Mouse (Mus musculus) liver, adult 2 months (tissue): ENCODE data around the gene Ifitm2. TPM values are rescaled to one million over a fixed set of nuclear protein-coding genes. Genes with fewer than 3 reads are reported as not detected.
A peak's percentile ranks its signal among the peaks of the same experiment; 100 is the strongest.

Source experiments
- DNase-seq: peaks from one replicate; pipeline ENCODE4 v3.0.0-alpha.2; 2011; ENCODE audit warnings: low read depth, low spot score; ENCODE audit errors: extremely low read depth
- H3K27ac ChIP-seq: fragments of 200-500 bp; replicated peaks from 2 replicates; pipeline ENCODE4 v1.5.1; 2012; ENCODE audit warnings: low read depth, mild to moderate bottlenecking, control low read depth, inconsistent platforms, low read length; ENCODE audit not compliant: insufficient read depth
- H3K27me3 ChIP-seq: fragments of 200-500 bp; 2 replicates; pipeline ENCODE4 v1.6.1; 2012; ENCODE audit warnings: mild to moderate bottlenecking, moderate library complexity, low read length, inconsistent platforms; ENCODE audit not compliant: control insufficient read depth, insufficient read depth
- H3K36me3 ChIP-seq: fragments of 200-500 bp; 2 replicates; pipeline ENCODE4 v1.6.1; 2012; ENCODE audit warnings: low read length, inconsistent platforms; ENCODE audit not compliant: control insufficient read depth, insufficient read depth
- H3K4me1 ChIP-seq: fragments of 200-500 bp; 2 replicates; pipeline ENCODE4 v1.6.1; 2011; ENCODE audit warnings: low read length; ENCODE audit not compliant: control insufficient read depth, insufficient read depth
- H3K4me3 ChIP-seq: fragments of 200-500 bp; 2 replicates; pipeline ENCODE4 v1.5.1; 2011; ENCODE audit warnings: low read depth, mild to moderate bottlenecking, control low read depth, low read length, moderate library complexity; ENCODE audit not compliant: insufficient read depth
- H3K79me2 ChIP-seq: fragments of 200-500 bp; 2 replicates; pipeline ENCODE4 v1.6.1; 2012; ENCODE audit warnings: inconsistent platforms, mild to moderate bottlenecking, low read length, moderate library complexity; ENCODE audit not compliant: control insufficient read depth, insufficient read depth
- H3K9ac ChIP-seq: fragments of 200-500 bp; 2 replicates; pipeline ENCODE4 v1.6.1; 2012; ENCODE audit warnings: low read depth, mild to moderate bottlenecking, control low read depth, inconsistent platforms, low read length
- CTCF ChIP-seq: fragments of 200-500 bp; IDR thresholded peaks from 2 replicates; pipeline ENCODE4 v1.5.1; 2011; ENCODE audit warnings: low read depth, low read length, control low read depth
- POLR2A ChIP-seq: fragments of 200-500 bp; IDR thresholded peaks from 2 replicates; pipeline ENCODE4 v1.6.1; 2011; ENCODE audit warnings: low read length, control low read depth; ENCODE audit not compliant: insufficient read depth; ENCODE audit errors: extremely low read depth
- WGBS: fragments of 180-500 bp; shearing (Covaris S2); methylation state at CpG from one replicate; pipeline ENCODE4 v1.1.7; 2018; 5-methylcytosine and 5-hydroxymethylcytosine counted together
- polyA plus RNA-seq: library from polyadenylated mRNA; depleted of rRNA; stranded (reverse); fragments of >200 nt; gene quantifications from 2 replicates; pipeline ENCODE4 v1.2.3, GENCODE M21; 2012
- total RNA-seq: library from RNA; depleted of rRNA; stranded (reverse); fragments of >200 nt; gene quantifications from 2 replicates; pipeline ENCODE4 v1.2.3, GENCODE M21; 2014

Gene Ifitm2
- total and polyA plus RNA-seq, 2 experiments = 270 to 1,028 TPM

GRCm38 (mm10) chr7:140991117-140991689 is 35.4 kb upstream of the Ifitm2 start:
- Histone ChIP-seq H3K9ac (no peak overlapping the region), H3K79me2 (no peaks in the 10 kb centered on the region), H3K27me3 (no peaks in the 10 kb centered on the region), H3K4me1 (peaks cover 2% of the 10 kb centered on the region; the same call in 1 of the 2 replicates), H3K4me3 (no peak overlapping the region), H3K27ac (no peak overlapping the region), H3K36me3 (no peaks in the 10 kb centered on the region)
- TF ChIP-seq CTCF (peak; percentile 31; the same call in 1 of the 2 replicates), POLR2A (no peak)
- DNase-seq = no peak
- WGBS = 86% methylated on average over 14 of the region's 14 CpGs

DNA sequence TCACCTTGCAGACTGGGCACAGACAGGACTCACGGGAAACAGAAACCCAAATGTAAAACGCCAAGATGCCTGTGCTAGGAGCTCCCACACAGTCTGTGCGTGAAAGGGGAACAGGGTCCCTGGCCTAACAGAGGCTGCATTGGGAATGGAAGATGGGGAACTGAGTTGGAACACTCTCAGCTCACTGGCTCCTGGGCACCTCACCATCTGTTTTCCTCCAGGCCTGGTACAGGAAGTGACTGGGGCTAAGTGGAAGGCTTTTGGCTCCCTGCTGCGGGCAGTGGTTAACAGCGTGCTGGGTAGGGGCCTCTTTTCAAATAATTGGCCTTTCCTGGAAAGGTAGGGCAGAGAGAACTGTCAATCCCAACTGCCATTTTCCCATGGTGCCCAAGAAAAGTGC is 34.8 kb upstream of the Ifitm2 start:
- WGBS = 85% methylated on average over 5 of the region's 5 CpGs
- no peak for TF ChIP-seq POLR2A
- TF ChIP-seq CTCF = no peak
- Histone ChIP-seq H3K27ac (no peak overlapping the region), H3K79me2 (no peaks in the 10 kb centered on the region), H3K4me1 (peaks cover 2% of the 10 kb centered on the region; the same call in 1 of the 2 replicates), H3K36me3 (no peaks in the 10 kb centered on the region), H3K9ac (no peak overlapping the region), H3K27me3 (no peaks in the 10 kb centered on the region), H3K4me3 (no peak overlapping the region)
- no peak for DNase-seq

DNA sequence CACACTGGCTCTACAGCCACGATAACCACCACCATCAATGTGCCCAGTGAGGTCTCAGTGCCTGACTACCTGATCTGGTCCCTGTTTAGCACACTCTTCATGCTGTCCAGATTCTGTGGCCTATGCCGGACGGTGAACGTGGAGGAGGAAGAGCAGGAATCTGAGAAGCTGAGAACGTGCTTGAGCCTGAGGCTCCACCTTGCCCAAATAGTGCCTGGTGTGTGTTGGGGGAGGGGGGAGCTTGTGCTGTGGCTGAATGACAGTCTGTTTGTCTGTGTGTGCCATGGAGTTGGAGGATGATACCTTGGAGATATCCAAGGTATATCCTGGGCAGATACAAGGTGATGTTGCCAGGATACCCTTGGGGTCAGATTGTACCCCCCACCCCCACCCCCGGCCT is 34.4 kb upstream of the Ifitm2 start:
- H3K9ac ChIP-seq = no peak overlapping the region
- WGBS = 84% methylated on average over 6 of the region's 6 CpGs
- H3K79me2 ChIP-seq = no peaks in the 10 kb centered on the region
- no peaks in the 10 kb centered on the region for H3K27me3 ChIP-seq
- H3K4me3 ChIP-seq = no peak overlapping the region
- DNase-seq = no peak
- TF ChIP-seq CTCF (no peak), POLR2A (no peak)
- peaks cover 2% of the 10 kb centered on the region; the same call in 1 of the 2 replicates for H3K4me1 ChIP-seq
- no peaks in the 10 kb centered on the region for H3K36me3 ChIP-seq
- H3K27ac ChIP-seq = no peak overlapping the region

DNA sequence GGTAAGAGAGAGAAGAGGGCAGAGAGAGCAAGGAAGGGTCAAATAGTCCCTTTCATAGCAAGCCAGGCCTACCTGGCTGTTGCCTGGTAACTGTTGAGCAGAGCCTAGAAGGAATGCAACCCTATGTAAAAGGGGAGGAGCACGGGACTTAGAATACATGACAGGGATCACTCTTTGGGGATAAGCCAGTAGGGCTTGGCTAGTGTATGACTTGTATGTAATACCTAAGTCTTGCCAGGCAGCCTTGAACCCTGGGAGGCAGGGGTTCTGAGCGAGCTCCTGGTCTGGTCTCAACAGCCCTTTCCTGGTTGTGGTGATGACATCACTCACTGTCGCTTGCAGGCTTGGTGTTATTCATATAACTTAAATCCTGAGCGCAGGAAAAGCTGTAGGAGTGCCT is 33.2 kb upstream of the Ifitm2 start:
- Histone ChIP-seq H3K27me3 (no peaks in the 10 kb centered on the region), H3K4me3 (no peak overlapping the region), H3K27ac (no peak overlapping the region), H3K36me3 (no peaks in the 10 kb centered on the region), H3K4me1 (peaks cover 2% of the 10 kb centered on the region; the same call in 1 of the 2 replicates), H3K79me2 (no peaks in the 10 kb centered on the region), H3K9ac (no peak overlapping the region)
- WGBS = 92% methylated on average over 4 of the region's 4 CpGs
- TF ChIP-seq CTCF (no peak), POLR2A (no peak)
- no peak for DNase-seq

- 42% methylated on average over 17 of the region's 17 CpGs for WGBS
- Histone ChIP-seq H3K4me1 (peaks cover 2% of the 10 kb centered on the region; the same call in 1 of the 2 replicates), H3K27ac (no peak overlapping the region), H3K36me3 (no peaks in the 10 kb centered on the region), H3K79me2 (no peaks in the 10 kb centered on the region), H3K9ac (no peak overlapping the region), H3K27me3 (no peaks in the 10 kb centered on the region; the same call in 1 of the 2 replicates), H3K4me3 (no peak overlapping the region)
- TF ChIP-seq POLR2A = no peak
- no peak for TF ChIP-seq CTCF
- DNase-seq = no peak
These were observed 31.7 kb upstream of the Ifitm2 start for GRCm38 (mm10) chr7:140987182-140988138.
